In the genomic region with DNA sequence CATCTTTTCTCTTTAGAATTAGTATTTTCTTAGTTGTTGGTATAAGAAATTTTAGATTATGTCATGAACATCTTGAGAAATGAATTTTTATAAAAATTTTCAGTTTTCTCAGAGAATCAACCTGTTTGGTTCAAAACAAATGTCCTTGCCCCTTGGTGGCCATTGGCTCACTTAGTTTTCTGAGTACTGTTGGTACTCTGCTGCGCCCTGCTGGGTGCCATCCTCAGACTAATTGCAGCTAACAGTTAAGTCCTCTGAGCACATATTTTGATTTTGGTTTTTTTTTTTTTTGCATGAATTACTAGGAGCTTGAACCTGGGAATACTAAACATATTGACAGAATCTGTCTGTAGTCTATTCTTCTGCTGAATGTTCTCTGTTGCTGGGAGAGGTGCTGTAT, we compare ENCODE assay signal across 11 mouse cellular contexts. TPM values are rescaled to one million over a fixed set of nuclear protein-coding genes. Genes with fewer than 3 reads are reported as not detected.
DNase-seq lines count a peak whose midpoint lies in the region; ATAC-seq and TF ChIP-seq lines count a peak whose summit lies in the region.
"Had no signal": no experiment of that assay in that cellular context is flagged by ENCODE, and none has a peak within 500 bp of the region (broad histone marks: within the 10 kb centered on the region; RNA-seq: fewer than 3 reads in every experiment).

No protein-coding gene starts in this region.

- H3K4me1 ChIP-seq in forebrain, postnatal 0 days (ENCODE audit: insufficient read depth), result no peaks in the 10 kb centered on the region
- no peaks in the 10 kb centered on the region for H3K4me1 ChIP-seq in forebrain, embryonic 13.5 days
- peaks cover 42% of the 10 kb centered on the region for H3K4me1 ChIP-seq in liver, embryonic 12.5 days

- no peak for DNase-seq in forebrain, postnatal 0 days
- peak; percentile 40 for DNase-seq in liver
- peak; percentile 15 for DNase-seq in CD4-positive helper T cell, adult 2 months (ENCODE audit: low read depth, low spot score)
- DNase-seq in layer of hippocampus, adult 11-12 months (ENCODE audit: low spot score), result no peak
- no peak for DNase-seq in urinary bladder, postnatal 14 days (ENCODE audit: low spot score)
- DNase-seq: cerebellum, adult 2 months; lung, adult 18-20 months had no signal

- H3K27ac ChIP-seq in forebrain, postnatal 0 days (ENCODE audit: low read depth, low read length), result no peak overlapping the region
- H3K27ac ChIP-seq in forebrain, embryonic 13.5 days, result no peak overlapping the region
- H3K27ac ChIP-seq in liver, embryonic 12.5 days, result no peak overlapping the region

- ATAC-seq in forebrain, postnatal 0 days, result no peak
- ATAC-seq in forebrain, embryonic 13.5 days, result no peak
- no peak for ATAC-seq in liver, embryonic 12.5 days
- ATAC-seq in erythroid progenitor cell, adult 5-6 weeks (replicated peaks; ENCODE audit: low FRiP score, poor library complexity, severe bottlenecking), result 0 out of 2 replicates have a peak, but pooled peaks have one; percentile 65
- ATAC-seq: activated CD4-positive, CD25-positive, alpha-beta regulatory T cell, adult 4 months had no signal

- H3K36me3 ChIP-seq in forebrain, postnatal 0 days (ENCODE audit: insufficient read depth), result peaks cover 7% of the 10 kb centered on the region; the same call in 1 of the 2 replicates
- peaks cover 14% of the 10 kb centered on the region for H3K36me3 ChIP-seq in forebrain, embryonic 13.5 days (ENCODE audit: poor library complexity, severe bottlenecking)
- H3K36me3 ChIP-seq in liver, embryonic 12.5 days, result peaks cover 12% of the 10 kb centered on the region

- no peak overlapping the region for H3K9ac ChIP-seq in forebrain, postnatal 0 days
- H3K9ac ChIP-seq in forebrain, embryonic 13.5 days, result no peak overlapping the region
- H3K9ac ChIP-seq in liver, embryonic 12.5 days, result no peak overlapping the region

- H3K9me3 ChIP-seq in forebrain, postnatal 0 days (ENCODE audit: low read length), result no peaks in the 10 kb centered on the region
- peaks cover 3% of the 10 kb centered on the region; the same call in 1 of the 2 replicates for H3K9me3 ChIP-seq in forebrain, embryonic 13.5 days (replicated peaks)
- no peaks in the 10 kb centered on the region for H3K9me3 ChIP-seq in liver, embryonic 12.5 days (replicated peaks)

- H3K4me3 ChIP-seq in forebrain, postnatal 0 days (ENCODE audit: low read depth, low read length), result no peak overlapping the region
- no peak overlapping the region for H3K4me3 ChIP-seq in forebrain, embryonic 13.5 days
- H3K4me3 ChIP-seq in liver, embryonic 12.5 days, result no peak overlapping the region

- H3K4me2 ChIP-seq in forebrain, postnatal 0 days (ENCODE audit: low read depth), result no peak overlapping the region
- H3K4me2 ChIP-seq in forebrain, embryonic 13.5 days, result no peak overlapping the region
- H3K4me2 ChIP-seq in liver, embryonic 12.5 days, result no peak overlapping the region

- 0 out of 2 replicates have a peak, but pooled peaks have one; percentile 16 for TF ChIP-seq CTCF in forebrain, postnatal 0 days (IDR thresholded peaks at IDR 0.05; ENCODE audit: low read depth)

- no peaks in the 10 kb centered on the region for H3K27me3 ChIP-seq in forebrain, postnatal 0 days (ENCODE audit: insufficient read depth, low read length)
- H3K27me3 ChIP-seq in forebrain, embryonic 13.5 days, result no peaks in the 10 kb centered on the region
- no peaks in the 10 kb centered on the region for H3K27me3 ChIP-seq in liver, embryonic 12.5 days (replicated peaks)

- 98% methylated on average over 1 of the region's 1 CpGs for WGBS in forebrain, postnatal 0 days
- WGBS in forebrain, embryonic 13.5 days, result 97% methylated on average over 1 of the region's 1 CpGs
- 88% methylated on average over 1 of the region's 1 CpGs for WGBS in liver, embryonic 12.5 days (ENCODE audit: insufficient replicate concordance)

RNA-seq across cellular contexts. Expression of a gene that starts 38.9 kb away (rescaled TPM):
- total RNA-seq in forebrain, postnatal 0 days (2014; rRNA removed), result 138 and 189 TPM in 2 replicates
- 196 and 240 TPM in 2 replicates for polyA plus RNA-seq in forebrain, postnatal 0 days (2015; fragmentation: Nextera tagmentation; extraction: Ambion mirVana)
- polyA plus RNA-seq in forebrain, embryonic 13.5 days (2015; fragmentation: Nextera tagmentation; extraction: Ambion mirVana), result 146 and 153 TPM in 2 replicates
- polyA plus RNA-seq in liver, embryonic 12.5 days (2016; fragmentation: Nextera tagmentation; extraction: Ambion mirVana), result 64.0 and 65.8 TPM in 2 replicates
- total RNA-seq in erythroid progenitor cell, adult 5-6 weeks (2015; ENCODE audit: low replicate concordance), result 85.1 and 109 TPM in 2 replicates
- 41.2 and 69.2 TPM in 2 replicates for total RNA-seq in erythroid progenitor cell, adult 5-6 weeks (2017; ENCODE audit: low replicate concordance)

RNA-seq across cellular contexts. Expression of a gene that starts 39.2 kb away (rescaled TPM):
- total RNA-seq in forebrain, postnatal 0 days (2014; rRNA removed), result 83.3 and 101 TPM in 2 replicates
- polyA plus RNA-seq in forebrain, postnatal 0 days (2015; fragmentation: Nextera tagmentation; extraction: Ambion mirVana), result 38.6 and 49.6 TPM in 2 replicates
- polyA plus RNA-seq in forebrain, embryonic 13.5 days (2015; fragmentation: Nextera tagmentation; extraction: Ambion mirVana), result 55.7 and 59.6 TPM in 2 replicates
- polyA plus RNA-seq in liver, embryonic 12.5 days (2016; fragmentation: Nextera tagmentation; extraction: Ambion mirVana), result 26.4 and 27.1 TPM in 2 replicates
- total RNA-seq in erythroid progenitor cell, adult 5-6 weeks (2015; ENCODE audit: low replicate concordance), result 29.9 and 53.2 TPM in 2 replicates
- 31.7 and 40.3 TPM in 2 replicates for total RNA-seq in erythroid progenitor cell, adult 5-6 weeks (2017; ENCODE audit: low replicate concordance)

Comparison
In these comparisons a context has a peak if more than half of its experiments do, and no peak if none do; other contexts are left out.
1. DNase-seq: peak in liver (single experiment) and CD4-positive helper T cell, adult 2 months (single experiment); none in forebrain, postnatal 0 days (single experiment), layer of hippocampus, adult 11-12 months (single experiment) and urinary bladder, postnatal 14 days (single experiment).